Mouse (Mus musculus) lung, embryonic 14.5 days (tissue): Measurements from ENCODE around the gene Chuk. TPM values are rescaled to one million over a fixed set of nuclear protein-coding genes. Genes with fewer than 3 reads are reported as not detected.

Experiments used
- ATAC-seq: fragments of 200-750 bp; cut with Nextera tagmentation; 2 replicates; pipeline ENCODE4 v1.8.0; 2017; ENCODE audit warnings: mild to moderate bottlenecking, moderate TSS enrichment, moderate library complexity; ENCODE audit not compliant: insufficient read depth
- DNase-seq: peaks from one replicate; pipeline ENCODE4 v3.0.0-alpha.2; 2015
- H3K27ac ChIP-seq: fragments of 300-500 bp; sonication (generic); 2 replicates; pipeline ENCODE4 v1.5.1; 2014; ENCODE audit warnings: low read depth, mild to moderate bottlenecking, moderate library complexity
- H3K27me3 ChIP-seq: fragments of 300-500 bp; sonication (generic); 2 replicates; pipeline ENCODE4 v1.6.1; 2014; ENCODE audit warnings: low read length, control low read depth; ENCODE audit not compliant: insufficient read depth
- H3K36me3 ChIP-seq: fragments of 300-500 bp; sonication (generic); 2 replicates; pipeline ENCODE4 v1.6.1; 2014; ENCODE audit warnings: control low read depth; ENCODE audit not compliant: insufficient read depth
- H3K4me1 ChIP-seq: fragments of 300-500 bp; sonication (generic); 2 replicates; pipeline ENCODE4 v1.6.1; 2014; ENCODE audit warnings: antibody characterized with exemption, control low read depth; ENCODE audit not compliant: insufficient read depth
- H3K4me2 ChIP-seq: fragments of 300-500 bp; sonication (generic); 2 replicates; pipeline ENCODE4 v1.6.1; 2014; ENCODE audit warnings: mild to moderate bottlenecking
- H3K4me3 ChIP-seq: fragments of 300-500 bp; sonication (generic); 2 replicates; pipeline ENCODE4 v1.5.1; 2014; ENCODE audit warnings: low read depth, low read length
- H3K9ac ChIP-seq: fragments of 300-500 bp; sonication (generic); 2 replicates; pipeline ENCODE4 v1.6.1; 2014
- H3K9me3 ChIP-seq: fragments of 300-500 bp; sonication (generic); 2 replicates; pipeline ENCODE4 v1.6.1; 2016; ENCODE audit warnings: low read depth, low read length, control low read depth
- CTCF ChIP-seq: IDR thresholded peaks from 2 replicates; pipeline ENCODE4 v1.5.1; 2016; ENCODE audit warnings: antibody characterized with exemption, low read depth
- WGBS: fragments of 180-500 bp; shearing (Covaris S2); extraction: QIAGEN DNeasy Blood & Tissue Kit; methylation state at CpG from one replicate; pipeline ENCODE4 v1.1.7; 2014; 5-methylcytosine and 5-hydroxymethylcytosine counted together
- polyA plus RNA-seq: library from polyadenylated mRNA; unstranded; fragments of >200 nt; fragmentation: Nextera tagmentation; extraction: Ambion mirVana; gene quantifications from 2 replicates; pipeline ENCODE4 v1.2.1, GENCODE M21; 2014

The Chuk gene
- 42.0 and 44.7 TPM in 2 replicates for polyA plus RNA-seq

- peak within 1 kb of the TSS; percentile 92 for H3K4me3 ChIP-seq
- peaks cover 3% of the 10 kb centered on the region for H3K4me1 ChIP-seq
- ATAC-seq (peak; percentile 99), DNase-seq (peak; percentile 100)
- peak within 1 kb of the TSS; percentile 50 for H3K27ac ChIP-seq
- H3K36me3 ChIP-seq = peaks cover 31% of the 10 kb centered on the region
- no peak for TF ChIP-seq CTCF
- peak within 1 kb of the TSS; percentile 97 for H3K4me2 ChIP-seq
- peak within 1 kb of the TSS; percentile 93 for H3K9ac ChIP-seq
- WGBS = 1% methylated on average over 67 of the region's 67 CpGs
- no peaks in the 10 kb centered on the region for H3K27me3 ChIP-seq
- H3K9me3 ChIP-seq = no peaks in the 10 kb centered on the region
Observed at GRCm38 (mm10) chr19:44106831-44107660, at the start of gene Chuk. Chuk (minus strand) TSS chr19:44107480.

DNA sequence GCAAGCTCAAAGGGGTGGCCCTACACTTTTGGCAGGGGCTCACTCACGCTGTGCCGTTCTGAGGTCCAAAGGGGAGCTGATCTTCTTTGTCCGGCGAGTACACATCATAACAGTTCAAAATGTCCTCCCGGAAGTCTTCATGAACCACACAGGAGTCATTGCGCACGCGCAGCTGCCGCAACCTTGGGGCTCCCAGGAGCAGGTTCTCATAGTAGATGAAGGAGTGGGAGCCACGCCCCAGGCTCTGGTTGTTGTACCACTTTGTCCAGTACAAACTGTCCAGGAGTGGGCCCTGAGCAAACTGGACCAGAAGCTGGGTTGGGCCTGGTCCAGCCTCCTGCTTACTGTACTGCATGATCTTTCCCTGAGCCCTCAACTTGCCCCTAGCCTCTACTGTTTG lies 49.7 kb upstream of the Chuk start:
- 89% methylated on average over 10 of the region's 10 CpGs for WGBS
- DNase-seq (no peak), ATAC-seq (no peak)
- no peaks in the 10 kb centered on the region for H3K27me3 ChIP-seq
- no peaks in the 10 kb centered on the region for H3K9me3 ChIP-seq
- no peak for TF ChIP-seq CTCF
- H3K36me3 ChIP-seq = no peaks in the 10 kb centered on the region
- no peak overlapping the region for H3K4me2 ChIP-seq
- no peak overlapping the region for H3K4me3 ChIP-seq
- no peaks in the 10 kb centered on the region for H3K4me1 ChIP-seq
- H3K27ac ChIP-seq = no peak overlapping the region
- no peak overlapping the region for H3K9ac ChIP-seq

- no peak for DNase-seq
Observed at GRCm38 (mm10) chr19:44153781-44154180, 46.5 kb upstream of the Chuk start.

GRCm38 (mm10) chr19:44148991-44149390 lies 41.7 kb upstream of the Chuk start:
- no peak for ATAC-seq
- DNase-seq = no peak
- H3K36me3 ChIP-seq = 0 out of 2 replicates have a peak, but pooled peaks cover 3% of the 10 kb centered on the region
- peaks cover 4% of the 10 kb centered on the region; the same call in 1 of the 2 replicates for H3K4me1 ChIP-seq
- H3K27me3 ChIP-seq = no peaks in the 10 kb centered on the region
- no peak overlapping the region for H3K27ac ChIP-seq
- no peak overlapping the region for H3K9ac ChIP-seq
- no peak overlapping the region for H3K4me2 ChIP-seq
- H3K9me3 ChIP-seq = no peaks in the 10 kb centered on the region
- TF ChIP-seq CTCF = no peak
- no peak overlapping the region for H3K4me3 ChIP-seq
- WGBS = 73% methylated on average over 2 of the region's 2 CpGs

More at GRCm38 (mm10) chr19:44153781-44154180, 46.5 kb upstream of the Chuk start:
- no peaks in the 10 kb centered on the region for H3K27me3 ChIP-seq
- H3K9me3 ChIP-seq = no peaks in the 10 kb centered on the region
- WGBS = 77% methylated on average over 5 of the region's 5 CpGs
- H3K36me3 ChIP-seq = no peaks in the 10 kb centered on the region
- ATAC-seq = no peak
- H3K4me1 ChIP-seq = no peaks in the 10 kb centered on the region
- no peak overlapping the region for H3K9ac ChIP-seq
- no peak overlapping the region for H3K4me2 ChIP-seq
- no peak overlapping the region for H3K4me3 ChIP-seq
- no peak overlapping the region for H3K27ac ChIP-seq
- no peak for TF ChIP-seq CTCF

- Histone ChIP-seq H3K9me3 (no peaks in the 10 kb centered on the region), H3K4me2 (no peak overlapping the region), H3K4me3 (no peak overlapping the region), H3K36me3 (peaks cover 9% of the 10 kb centered on the region; the same call in 1 of the 2 replicates), H3K9ac (no peak overlapping the region), H3K27me3 (no peaks in the 10 kb centered on the region), H3K27ac (no peak overlapping the region), H3K4me1 (peaks cover 4% of the 10 kb centered on the region; the same call in 1 of the 2 replicates)
- 40% methylated on average over 2 of the region's 2 CpGs for WGBS
- DNase-seq (peak; percentile 34), ATAC-seq (no peak)
- TF ChIP-seq CTCF = peak; percentile 29
Observed at GRCm38 (mm10) chr19:44148345-44148744, 41.1 kb upstream of the Chuk start.

GRCm38 (mm10) chr19:44146951-44147350 lies 39.7 kb upstream of the Chuk start:
- DNase-seq = no peak
- no peak overlapping the region for H3K4me3 ChIP-seq
- no peak for ATAC-seq
- H3K27ac ChIP-seq = no peak overlapping the region
- H3K4me2 ChIP-seq = no peak overlapping the region
- TF ChIP-seq CTCF = no peak
- peaks cover 23% of the 10 kb centered on the region for H3K36me3 ChIP-seq
- no peaks in the 10 kb centered on the region for H3K9me3 ChIP-seq
- no peak overlapping the region for H3K9ac ChIP-seq
- no peaks in the 10 kb centered on the region for H3K27me3 ChIP-seq
- peaks cover 4% of the 10 kb centered on the region; the same call in 1 of the 2 replicates for H3K4me1 ChIP-seq
- WGBS = 82% methylated on average over 8 of the region's 8 CpGs

DNA sequence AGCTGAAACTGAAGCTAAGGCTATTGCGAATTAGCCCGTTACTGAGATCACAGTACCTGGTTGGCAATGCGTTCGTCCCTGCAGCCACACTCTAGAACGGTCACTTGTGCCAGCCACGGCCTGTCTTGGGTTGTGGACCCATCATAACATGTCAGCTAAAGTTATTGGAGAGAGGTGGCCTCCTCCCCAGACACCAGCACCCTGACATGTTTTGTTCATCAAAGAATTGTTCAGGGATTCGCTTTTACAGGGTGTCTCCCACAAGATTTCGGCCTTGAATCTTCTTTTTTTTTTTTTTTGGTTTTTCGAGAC lies 39.2 kb upstream of the Chuk start:
- H3K27me3 ChIP-seq = no peaks in the 10 kb centered on the region
- no peak for DNase-seq

More for the DNA sequence above, 39.2 kb upstream of the Chuk start:
- H3K9ac ChIP-seq = peak overlapping the region; percentile 71
- peaks cover 4% of the 10 kb centered on the region; the same call in 1 of the 2 replicates for H3K4me1 ChIP-seq
- H3K4me3 ChIP-seq = peak overlapping the region; percentile 70
- H3K27ac ChIP-seq = no peak overlapping the region
- peaks cover 27% of the 10 kb centered on the region for H3K36me3 ChIP-seq
- 65% methylated on average over 9 of the region's 9 CpGs for WGBS
- H3K4me2 ChIP-seq = peak overlapping the region; percentile 81
- 0 out of 2 replicates have a peak, but pooled peaks have one; percentile 31 for ATAC-seq
- H3K9me3 ChIP-seq = no peaks in the 10 kb centered on the region
- TF ChIP-seq CTCF = no peak
